In genomic region chr7:83618709-83619108, GRCm38 (mm10) we compare ENCODE assay signal across 27 mouse cellular contexts. TPM values are rescaled to one million over a fixed set of nuclear protein-coding genes. Genes with fewer than 3 reads are reported as not detected.
DNase-seq lines count a peak whose midpoint lies in the region; ATAC-seq and TF ChIP-seq lines count a peak whose summit lies in the region.
"Had no signal": no experiment of that assay in that cellular context is flagged by ENCODE, and none has a peak within 500 bp of the region (broad histone marks: within the 10 kb centered on the region; RNA-seq: fewer than 3 reads in every experiment).

No protein-coding gene starts in this region.

- H3K4me2 ChIP-seq in forebrain, embryonic 11.5 days (ENCODE audit: low read depth, low read length, severe bottlenecking) = no peak overlapping the region
- H3K4me2 ChIP-seq: heart, embryonic 11.5 days; hindbrain, embryonic 12.5 days; limb, embryonic 13.5 days; liver, embryonic 11.5 days; midbrain, embryonic 12.5 days; neural tube, embryonic 12.5 days had no signal

- DNase-seq in A20 (ENCODE audit: low read depth, low spot score) (peak; percentile 16), Patski (ENCODE audit: low read depth, low spot score) (no peak)
- peak; percentile 71 for DNase-seq in kidney, adult 9 months
- DNase-seq in kidney, postnatal 36 days = peak; percentile 70 to 71
- no peak for DNase-seq in forebrain, embryonic 11.5 days (ENCODE audit: low spot score)
- no peak for DNase-seq in frontal cortex, adult 2 months (ENCODE audit: extremely low spot score in 1 of 2, low spot score in 1 of 2)
- DNase-seq: adrenal gland, adult 8-10 months; cerebellum, adult 8-10 months; cerebellum, postnatal 25 days; gastrocnemius, postnatal 25 days; heart, adult 11 months; heart, postnatal 36 days; lung, postnatal 4 days; right cerebral cortex, adult 18-20 months; spleen, adult 18-20 months had no signal

- H3K27me3 ChIP-seq in Patski = no peaks in the 10 kb centered on the region
- H3K27me3 ChIP-seq in forebrain, embryonic 11.5 days (ENCODE audit: control insufficient read depth, insufficient read depth, low read length) = no peaks in the 10 kb centered on the region
- H3K27me3 ChIP-seq: CH12.LX; hindbrain, embryonic 12.5 days; limb, embryonic 13.5 days; midbrain, embryonic 12.5 days; neural tube, embryonic 12.5 days had no signal

- in situ Hi-C loops in Patski (cut with MboI; ENCODE audit: low pct_unique_long_range_greater_than_20kb) = loop anchor here (5.0 kb wide), 1 partner anchor 46 kb away; no protein-coding TSS in a partner anchor

- WGBS in forebrain, embryonic 11.5 days = 95% methylated on average over 1 of the region's 1 CpGs

- no peaks in the 10 kb centered on the region for H3K36me3 ChIP-seq in forebrain, embryonic 11.5 days (ENCODE audit: control insufficient read depth, insufficient read depth, low read length)
- H3K36me3 ChIP-seq: hindbrain, embryonic 12.5 days; limb, embryonic 13.5 days; midbrain, embryonic 12.5 days; neural tube, embryonic 12.5 days had no signal

- H3K4me3 ChIP-seq in forebrain, embryonic 11.5 days (ENCODE audit: low read depth, low read length) = no peak overlapping the region
- H3K4me3 ChIP-seq: hindbrain, embryonic 12.5 days; limb, embryonic 13.5 days; megakaryocyte, embryonic 14.5 days; midbrain, embryonic 12.5 days; myocyte; neural tube, embryonic 12.5 days had no signal

- H3K9me3 ChIP-seq in forebrain, embryonic 11.5 days (ENCODE audit: control insufficient read depth, low read length) = no peaks in the 10 kb centered on the region
- H3K9me3 ChIP-seq: hindbrain, embryonic 12.5 days; limb, embryonic 13.5 days; megakaryocyte, embryonic 14.5 days; midbrain, embryonic 12.5 days; neural tube, embryonic 12.5 days had no signal

- POLR2A ChIA-PET in Patski (lab: Charles Lee) = no interaction called here

- H3K9ac ChIP-seq in forebrain, embryonic 11.5 days (ENCODE audit: low read length) = no peak overlapping the region
- H3K9ac ChIP-seq: hindbrain, embryonic 12.5 days; limb, embryonic 13.5 days; midbrain, embryonic 12.5 days; neural tube, embryonic 12.5 days had no signal

- H3K4me1 ChIP-seq in forebrain, embryonic 11.5 days (replicated peaks; ENCODE audit: control insufficient read depth, insufficient read depth, low read length) = no peaks in the 10 kb centered on the region
- H3K4me1 ChIP-seq: hindbrain, embryonic 12.5 days; megakaryocyte, embryonic 14.5 days; midbrain, embryonic 12.5 days had no signal

- no peak overlapping the region for H3K27ac ChIP-seq in forebrain, embryonic 11.5 days (ENCODE audit: low read depth, low read length)
- H3K27ac ChIP-seq: hindbrain, embryonic 12.5 days; limb, embryonic 13.5 days; midbrain, embryonic 12.5 days; neural tube, embryonic 12.5 days had no signal

- ATAC-seq in Patski = peak; percentile 86
- ATAC-seq in forebrain, embryonic 11.5 days (replicated peaks; ENCODE audit: low FRiP score) = no peak
- ATAC-seq: forebrain, embryonic 14.5 days had no signal

- CTCF ChIA-PET in Patski (lab: Charles Lee) = interaction anchor here (1.0 to 1.7 kb wide), 3 partner anchors 9 to 13 kb away, joined by 4 to 6 read pairs (median 5); partner anchors contain the start of gene Stard5

- TF ChIP-seq CTCF in Patski (IDR thresholded peaks at IDR 0.05) = peak; percentile 52

RNA-seq across cellular contexts. Expression of gene Stard5, which starts 13.1 kb away (rescaled TPM):
- 49.4 TPM for polyA plus RNA-seq in Patski (2021)
- 10.6 and 11.2 TPM in 2 replicates for polyA plus RNA-seq in forebrain, embryonic 11.5 days (2014; fragmentation: Nextera tagmentation; extraction: Ambion mirVana)
- 13.2 and 13.9 TPM in 2 replicates for polyA plus RNA-seq in frontal cortex, adult 2 months (2012; rRNA removed)

RNA-seq across cellular contexts. Expression of gene Tmc3, which starts 34.0 kb away (rescaled TPM):
- 0.06 TPM for polyA plus RNA-seq in Patski (2021)
- polyA plus RNA-seq in forebrain, embryonic 11.5 days (2014; fragmentation: Nextera tagmentation; extraction: Ambion mirVana) = 0.15 and 0.17 TPM in 2 replicates
- 0.08 and 0.17 TPM in 2 replicates for polyA plus RNA-seq in frontal cortex, adult 2 months (2012; rRNA removed)
- polyA plus RNA-seq: C2C12; lung, embryonic 16.5 days had no signal

Comparison
In these comparisons a context has a peak if more than half of its experiments do, and no peak if none do; other contexts are left out.
1. DNase-seq: peak in A20 (single experiment), kidney, adult 9 months (single experiment) and kidney, postnatal 36 days (2 of 2); none in Patski (single experiment), forebrain, embryonic 11.5 days (single experiment) and frontal cortex, adult 2 months (0 of 2).